Mouse (Mus musculus) urinary bladder, postnatal 14 days (tissue): Measurements from ENCODE around the gene Trio.

ENCODE experiments used
- DNase-seq: peaks from one replicate; pipeline ENCODE4 v3.0.0; 2021; ENCODE audit warnings: low spot score

The Trio gene

GRCm38 (mm10) chr15:27715331-27715730, 310.3 kb downstream of the Trio start:
- DNase-seq, result peak; percentile 41

- DNase-seq, result peak; percentile 47
These were observed 314.9 kb downstream of the Trio start for GRCm38 (mm10) chr15:27710698-27711097.

GRCm38 (mm10) chr15:27708968-27709612, 316.6 kb downstream of the Trio start:
- no peak for DNase-seq

- DNase-seq, result no peak
These were observed 317.1 kb downstream of the Trio start for GRCm38 (mm10) chr15:27708499-27708898.

- no peak for DNase-seq
These were observed 322.7 kb downstream of the Trio start for GRCm38 (mm10) chr15:27702972-27703313.

- DNase-seq, result no peak
These were observed 323.3 kb downstream of the Trio start for GRCm38 (mm10) chr15:27702031-27702971.

- DNase-seq, result no peak
These were observed 328.0 kb downstream of the Trio start for GRCm38 (mm10) chr15:27697632-27698031.

- no peak for DNase-seq
These were observed 332.4 kb downstream of the Trio start for GRCm38 (mm10) chr15:27693235-27693634.

GRCm38 (mm10) chr15:27692161-27692560, 333.5 kb downstream of the Trio start:
- no peak for DNase-seq

- DNase-seq, result no peak
These were observed 334.4 kb downstream of the Trio start for GRCm38 (mm10) chr15:27691213-27691612.

GRCm38 (mm10) chr15:27688041-27688651, 337.5 kb downstream of the Trio start:
- no peak for DNase-seq

- no peak for DNase-seq
These were observed 340.8 kb downstream of the Trio start for GRCm38 (mm10) chr15:27684813-27685212.

- no peak for DNase-seq
These were observed 342.4 kb downstream of the Trio start for GRCm38 (mm10) chr15:27683206-27683605.

- DNase-seq, result no peak
These were observed 343.0 kb downstream of the Trio start for GRCm38 (mm10) chr15:27682619-27683018.

- DNase-seq, result peak; percentile 93
These were observed 344.0 kb downstream of the Trio start, which contains the start of gene Otulinl for GRCm38 (mm10) chr15:27681419-27682187. Gene Otulinl, minus strand, starts transcription at chr15:27681579.

GRCm38 (mm10) chr15:27680997-27681396, 344.7 kb downstream of the Trio start:
- DNase-seq, result no peak
